Mouse (Mus musculus): ENCODE measurements around the gene AL731706.1. TPM values are rescaled to one million over a fixed set of nuclear protein-coding genes. Genes with fewer than 3 reads are reported as not detected.

The AL731706.1 gene
- polyA plus RNA-seq (2012; rRNA removed), result 1.6 and 2.2 TPM in 2 replicates

DNA sequence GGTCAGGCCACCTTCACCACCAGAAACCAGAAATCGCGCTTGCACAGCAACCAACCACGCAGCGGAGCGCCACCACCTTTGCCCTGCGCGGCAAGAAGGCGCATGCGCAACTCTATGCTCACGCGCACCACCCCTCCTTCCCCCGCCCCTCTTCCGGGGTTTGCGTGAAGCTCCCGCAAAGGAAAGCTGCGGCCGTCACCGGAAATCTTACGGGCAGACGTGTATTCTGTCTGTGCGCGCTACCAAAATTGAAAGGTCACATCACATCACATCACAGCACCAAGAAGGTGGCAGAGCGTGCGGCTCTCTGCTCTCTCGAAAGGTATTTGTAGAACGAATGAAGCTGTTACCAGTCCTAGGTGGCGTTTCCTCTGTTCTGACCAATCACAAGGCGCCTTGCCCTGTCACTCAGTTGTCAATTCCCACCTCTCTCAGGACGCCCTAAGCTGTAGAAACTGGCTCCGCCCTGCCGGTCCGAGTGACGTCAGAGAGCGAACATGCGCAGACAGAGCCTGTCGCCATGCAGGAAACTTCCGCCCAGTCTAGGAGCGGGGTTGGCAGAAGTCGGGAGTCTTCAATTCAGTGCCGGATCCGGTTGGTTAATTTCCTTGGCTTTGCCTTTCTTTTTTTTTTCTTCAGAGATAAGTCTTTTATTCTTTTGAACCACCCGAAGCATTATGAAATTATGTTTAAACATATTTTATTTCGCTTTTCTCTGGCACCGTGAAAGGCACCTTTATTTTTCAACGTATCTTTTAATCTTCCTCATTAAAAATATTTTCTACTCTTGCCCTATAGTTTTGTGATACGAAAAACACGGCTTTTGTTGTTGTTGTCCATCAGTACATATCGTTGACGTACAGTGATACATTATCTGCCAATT lies at the start of gene AL731706.1, which contains the start of the genes Slx4ip and Mkks:
AL731706.1 (minus strand) TSS at position 322 of the 883 bp plus-strand sequence.
Slx4ip (plus strand) TSS at position 151 of the 883 bp plus-strand sequence.
Mkks (minus strand) TSS at position 322 of the 883 bp plus-strand sequence.

DNA sequence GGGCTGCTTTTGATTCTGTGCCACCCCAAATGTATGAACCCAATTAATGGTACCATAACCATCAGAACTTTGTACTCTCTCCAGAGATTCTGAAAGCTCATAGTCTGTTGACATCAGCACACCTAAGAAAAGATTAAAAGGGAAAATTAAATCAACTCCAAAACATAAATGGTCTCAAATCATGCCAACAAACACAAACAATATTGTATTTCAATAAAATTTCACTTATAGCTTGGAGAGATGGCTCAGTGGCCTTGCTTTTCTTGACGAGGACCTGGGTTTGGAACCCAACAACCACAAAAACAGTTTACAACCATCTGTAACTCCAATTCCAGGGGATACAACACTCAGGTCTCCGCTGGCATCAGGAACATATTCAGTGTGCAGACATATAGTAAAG lies 5.6 kb downstream of the AL731706.1 start, which contains the start of gene AL731706.2:
AL731706.2 (minus strand) TSS at position 101 of the 400 bp plus-strand sequence.

Other genes starting within 250 kb of the AL731706.1 start
- 0.09 TPM in 1 of 2 replicates, not detected in the other for gene Snap25, start 177.9 kb downstream of the AL731706.1 start, polyA plus RNA-seq (2012; rRNA removed)
- not detected in 2 replicates for gene AL731706.2, start 5.7 kb downstream of the AL731706.1 start, polyA plus RNA-seq (2012; rRNA removed)
- 0.32 and 0.75 TPM in 2 replicates for gene Slx4ip, start 171 bp downstream of the AL731706.1 start, polyA plus RNA-seq (2012; rRNA removed)
- 3.0 and 6.5 TPM in 2 replicates for gene Mkks, start within 50 bp of the AL731706.1 start, polyA plus RNA-seq (2012; rRNA removed)
- gene Jag1, start 225.3 kb upstream of the AL731706.1 start, polyA plus RNA-seq (2012; rRNA removed), result 10.0 and 11.2 TPM in 2 replicates